Mouse (Mus musculus) stomach, embryonic 16.5 days (tissue): Measurements from ENCODE around the gene Diras1. TPM values are rescaled to one million over a fixed set of nuclear protein-coding genes. Genes with fewer than 3 reads are reported as not detected.

ENCODE experiments used
- ATAC-seq: fragments of 200-750 bp; cut with Nextera tagmentation; 2 replicates; pipeline ENCODE4 v1.8.0; 2017; ENCODE audit warnings: moderate number of reproducible peaks, moderate TSS enrichment; ENCODE audit not compliant: insufficient read depth, low FRiP score
- H3K27ac ChIP-seq: fragments of 300-500 bp; sonication (generic); 2 replicates; pipeline ENCODE4 v1.5.1; 2014; ENCODE audit warnings: low read length
- H3K27me3 ChIP-seq: fragments of 300-500 bp; sonication (generic); 2 replicates; pipeline ENCODE4 v1.6.1; 2014; ENCODE audit warnings: low read length, control low read depth, mixed read lengths; ENCODE audit not compliant: control insufficient read depth, insufficient read depth
- H3K36me3 ChIP-seq: fragments of 300-500 bp; sonication (generic); 2 replicates; pipeline ENCODE4 v1.6.1; 2014; ENCODE audit warnings: low read length; ENCODE audit not compliant: control insufficient read depth, insufficient read depth
- H3K4me1 ChIP-seq: fragments of 300-500 bp; sonication (generic); 2 replicates; pipeline ENCODE4 v1.6.1; 2014; ENCODE audit warnings: low read length, control low read depth, mixed read lengths; ENCODE audit not compliant: control insufficient read depth, insufficient read depth
- H3K4me2 ChIP-seq: fragments of 300-500 bp; sonication (generic); 2 replicates; pipeline ENCODE4 v1.6.1; 2014; ENCODE audit warnings: low read depth, low read length, mixed read lengths
- H3K4me3 ChIP-seq: fragments of 300-500 bp; sonication (generic); replicated peaks from 2 replicates; pipeline ENCODE4 v1.5.1; 2014; ENCODE audit warnings: mild to moderate bottlenecking, low read length
- H3K9ac ChIP-seq: fragments of 300-500 bp; sonication (generic); 2 replicates; pipeline ENCODE4 v1.6.1; 2014; ENCODE audit warnings: low read length
- H3K9me3 ChIP-seq: fragments of 300-500 bp; sonication (generic); replicated peaks from 2 replicates; pipeline ENCODE4 v1.6.1; 2016; ENCODE audit warnings: low read length, control low read depth; ENCODE audit not compliant: control insufficient read depth
- WGBS: fragments of 180-500 bp; shearing (Covaris S2); extraction: QIAGEN DNeasy Blood & Tissue Kit; methylation state at CpG from one replicate; pipeline ENCODE4 v1.1.7; 2014; 5-methylcytosine and 5-hydroxymethylcytosine counted together
- polyA plus RNA-seq: library from polyadenylated mRNA; unstranded; fragments of >200 nt; fragmentation: Nextera tagmentation; extraction: Ambion mirVana; gene quantifications from 2 replicates; pipeline ENCODE4 v1.2.1, GENCODE M21; 2015

Diras1 gene
- polyA plus RNA-seq, 1 experiment from 2014 or later = 0.49 TPM

DNA sequence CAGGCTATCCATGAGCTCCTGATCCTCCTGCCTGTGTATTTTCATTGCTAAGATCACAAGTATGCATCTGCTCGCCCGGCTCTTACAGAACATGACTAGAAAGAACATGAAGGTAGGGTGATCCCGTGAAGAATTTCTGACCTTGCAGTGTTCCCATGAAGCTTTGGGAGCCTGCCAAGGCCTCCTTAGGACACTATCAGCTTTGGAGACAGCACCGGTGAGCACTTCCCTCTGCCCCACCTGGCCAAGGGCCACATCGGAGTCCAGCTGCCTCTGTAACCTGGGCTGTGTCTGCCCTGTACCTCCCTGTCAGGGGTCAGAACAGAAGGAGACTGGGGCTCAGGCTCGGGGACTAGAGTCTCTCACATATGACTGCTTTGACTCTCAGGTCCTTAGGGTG lies 38.7 kb downstream of the Diras1 start:
- Histone ChIP-seq H3K4me1 (peaks cover 8% of the 10 kb centered on the region), H3K9me3 (no peaks in the 10 kb centered on the region), H3K36me3 (no peaks in the 10 kb centered on the region), H3K9ac (no peak overlapping the region), H3K4me2 (no peak overlapping the region), H3K27ac (no peak overlapping the region), H3K4me3 (no peak overlapping the region), H3K27me3 (peaks cover 3% of the 10 kb centered on the region; the same call in 1 of the 2 replicates)
- no peak for ATAC-seq
- WGBS = 66% methylated on average over 6 of the region's 6 CpGs

DNA sequence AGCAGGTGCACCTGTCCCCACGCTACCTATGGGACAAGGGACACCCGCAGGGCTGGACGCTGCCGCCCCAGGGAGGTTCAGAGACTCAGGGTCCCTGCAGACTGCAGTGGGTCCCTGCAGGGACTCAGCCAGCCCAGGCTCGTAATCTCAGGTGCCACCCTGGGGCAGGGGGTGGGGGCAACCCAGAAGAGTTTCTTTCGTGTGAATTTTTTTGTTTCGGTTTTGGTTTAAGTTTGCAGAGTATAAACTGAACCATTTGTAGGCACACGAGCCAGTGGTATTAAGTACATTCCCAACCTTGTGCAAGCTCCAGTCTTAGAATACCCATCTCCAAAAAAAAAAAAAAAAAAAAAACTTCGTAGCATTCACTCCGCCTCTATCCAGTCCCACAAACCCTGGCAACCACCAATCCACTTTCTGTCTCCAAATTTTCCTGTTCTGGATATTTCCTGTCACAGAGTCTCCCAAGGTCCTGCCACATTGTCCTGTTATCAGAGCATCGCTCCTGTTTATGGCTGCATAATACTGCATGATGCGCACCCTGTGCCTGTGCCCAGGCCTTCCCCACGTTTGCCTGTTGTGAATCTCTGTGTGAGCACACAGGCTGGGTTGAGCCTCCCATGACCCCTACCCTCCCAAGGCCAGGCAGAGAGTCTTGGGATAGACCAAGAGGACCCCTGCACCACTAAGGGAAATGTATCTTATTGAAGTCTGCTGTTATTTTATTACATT lies 39.3 kb downstream of the Diras1 start:
- ATAC-seq = peak; percentile 2; the same call in 1 of the 2 replicates
- 29% methylated on average over 13 of the region's 13 CpGs for WGBS
- H3K9ac ChIP-seq = peak overlapping the region; percentile 58
- no peaks in the 10 kb centered on the region for H3K36me3 ChIP-seq
- peaks cover 3% of the 10 kb centered on the region; the same call in 1 of the 2 replicates for H3K27me3 ChIP-seq
- peak overlapping the region; percentile 46; the same call in 1 of the 2 replicates for H3K27ac ChIP-seq
- peak overlapping the region; percentile 43 for H3K4me3 ChIP-seq
- no peaks in the 10 kb centered on the region for H3K9me3 ChIP-seq
- H3K4me2 ChIP-seq = peak overlapping the region; percentile 60
- peaks cover 8% of the 10 kb centered on the region for H3K4me1 ChIP-seq

- peak; percentile 3; the same call in 1 of the 2 replicates for ATAC-seq
- Histone ChIP-seq H3K4me2 (peak overlapping the region; percentile 60), H3K9ac (peak overlapping the region; percentile 58)
Measured at GRCm38 (mm10) chr10:80985241-80985969, 40.1 kb downstream of the Diras1 start.

DNA sequence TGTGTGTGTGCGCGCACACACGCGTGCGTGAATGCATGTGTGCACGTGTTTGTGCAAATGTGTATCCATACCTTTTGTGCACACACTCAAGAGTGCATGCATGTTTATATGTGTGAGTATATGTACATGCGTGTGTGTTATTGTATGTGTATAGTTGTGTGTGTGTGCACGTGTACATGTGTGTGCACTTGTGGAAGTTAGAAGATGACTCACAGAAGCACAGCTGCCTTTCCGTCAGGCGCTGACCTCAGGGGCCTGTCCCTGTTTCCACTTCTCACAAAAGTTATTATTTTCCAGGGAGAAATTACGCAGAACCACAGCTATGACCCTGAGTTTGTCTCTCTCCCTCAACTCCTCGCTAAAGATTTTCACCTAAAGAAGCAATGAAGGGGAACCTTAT lies 41.2 kb downstream of the Diras1 start:
- Histone ChIP-seq H3K27me3 (peaks cover 3% of the 10 kb centered on the region; the same call in 1 of the 2 replicates), H3K4me3 (no peak overlapping the region), H3K9ac (no peak overlapping the region), H3K36me3 (no peaks in the 10 kb centered on the region), H3K9me3 (no peaks in the 10 kb centered on the region), H3K27ac (no peak overlapping the region), H3K4me2 (no peak overlapping the region), H3K4me1 (peaks cover 8% of the 10 kb centered on the region)
- ATAC-seq = no peak
- WGBS = 86% methylated on average over 12 of the region's 12 CpGs

More at GRCm38 (mm10) chr10:80985241-80985969, 40.1 kb downstream of the Diras1 start:
- H3K36me3 ChIP-seq = no peaks in the 10 kb centered on the region
- peaks cover 3% of the 10 kb centered on the region; the same call in 1 of the 2 replicates for H3K27me3 ChIP-seq
- H3K4me1 ChIP-seq = peaks cover 8% of the 10 kb centered on the region
- H3K9me3 ChIP-seq = no peaks in the 10 kb centered on the region
- peak overlapping the region; percentile 46; the same call in 1 of the 2 replicates for H3K27ac ChIP-seq
- 10% methylated on average over 37 of the region's 37 CpGs for WGBS
- peak overlapping the region; percentile 43 for H3K4me3 ChIP-seq

GRCm38 (mm10) chr10:80982381-80982780 lies 43.1 kb downstream of the Diras1 start:
- Histone ChIP-seq H3K27ac (no peak overlapping the region), H3K4me1 (peaks cover 4% of the 10 kb centered on the region; the same call in 1 of the 2 replicates), H3K9ac (no peak overlapping the region), H3K4me3 (no peak overlapping the region), H3K4me2 (no peak overlapping the region), H3K9me3 (no peaks in the 10 kb centered on the region), H3K27me3 (peaks cover 3% of the 10 kb centered on the region; the same call in 1 of the 2 replicates), H3K36me3 (no peaks in the 10 kb centered on the region)
- WGBS = 44% methylated on average over 4 of the region's 4 CpGs
- ATAC-seq = peak; percentile 36; the same call in 1 of the 2 replicates

DNA sequence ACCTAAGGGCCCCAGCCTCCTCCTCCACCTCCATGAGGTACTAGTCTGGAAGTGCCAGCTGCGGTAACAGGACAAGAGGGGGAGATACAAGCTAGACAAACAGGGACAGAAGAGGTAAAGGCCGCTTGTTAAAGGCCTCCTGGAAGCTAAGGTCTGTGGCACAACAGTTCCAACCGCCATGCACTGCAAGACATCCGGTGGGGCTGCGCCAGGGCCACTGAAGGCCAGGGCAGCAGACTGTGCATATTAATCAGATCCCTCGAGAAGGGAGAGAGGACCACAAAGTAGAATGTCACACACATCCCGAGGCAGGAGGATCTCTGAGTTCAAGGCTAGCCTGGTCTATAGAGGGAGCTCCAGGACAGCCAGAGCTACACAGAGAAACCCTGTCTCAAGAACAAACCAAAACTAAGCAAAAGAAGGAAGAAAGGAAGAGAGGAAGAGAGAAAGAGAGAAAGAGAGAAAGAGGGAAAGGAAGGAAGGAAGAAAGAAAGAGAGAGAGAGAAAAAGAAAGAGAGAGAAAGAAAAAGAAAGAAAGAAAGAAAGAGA lies 43.8 kb downstream of the Diras1 start:
- no peaks in the 10 kb centered on the region for H3K9me3 ChIP-seq
- 57% methylated on average over 7 of the region's 7 CpGs for WGBS
- no peak overlapping the region for H3K27ac ChIP-seq
- H3K4me1 ChIP-seq = peaks cover 4% of the 10 kb centered on the region; the same call in 1 of the 2 replicates
- no peak overlapping the region for H3K4me2 ChIP-seq
- H3K27me3 ChIP-seq = peaks cover 3% of the 10 kb centered on the region; the same call in 1 of the 2 replicates
- no peak overlapping the region for H3K4me3 ChIP-seq
- H3K36me3 ChIP-seq = no peaks in the 10 kb centered on the region
- ATAC-seq = no peak
- no peak overlapping the region for H3K9ac ChIP-seq

DNA sequence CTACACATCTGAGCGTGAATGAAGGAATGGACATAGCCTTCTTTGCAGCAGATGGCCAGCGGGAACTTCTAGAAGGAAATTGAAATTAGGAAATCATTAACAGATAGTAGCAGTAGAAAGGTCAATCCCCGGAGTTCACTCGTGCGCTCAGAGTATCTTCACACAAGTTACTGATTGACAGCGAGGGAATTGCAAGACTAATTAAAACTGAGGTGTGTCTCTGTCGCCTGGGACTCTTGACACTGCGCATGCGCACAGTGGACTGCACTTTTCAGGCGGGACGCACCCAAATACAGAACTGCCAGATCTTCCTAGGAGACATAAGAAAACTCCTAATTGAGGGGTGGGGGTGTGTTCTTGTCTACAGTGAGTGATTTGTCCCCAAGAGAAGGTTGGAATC lies 50.0 kb downstream of the Diras1 start:
- Histone ChIP-seq H3K4me1 (peaks cover 7% of the 10 kb centered on the region), H3K36me3 (no peaks in the 10 kb centered on the region), H3K27ac (no peak overlapping the region), H3K9ac (no peak overlapping the region), H3K27me3 (no peaks in the 10 kb centered on the region), H3K4me2 (no peak overlapping the region), H3K9me3 (no peaks in the 10 kb centered on the region), H3K4me3 (no peak overlapping the region)
- WGBS = 74% methylated on average over 11 of the region's 11 CpGs
- no peak for ATAC-seq

- 60% methylated on average over 1 of the region's 1 CpGs for WGBS
- Histone ChIP-seq H3K9ac (no peak overlapping the region), H3K36me3 (no peaks in the 10 kb centered on the region), H3K4me3 (no peak overlapping the region), H3K4me2 (no peak overlapping the region), H3K9me3 (no peaks in the 10 kb centered on the region), H3K27me3 (no peaks in the 10 kb centered on the region), H3K4me1 (peaks cover 7% of the 10 kb centered on the region), H3K27ac (no peak overlapping the region)
- no peak for ATAC-seq
Measured at GRCm38 (mm10) chr10:80973722-80974121, 51.7 kb downstream of the Diras1 start.
